Mouse (Mus musculus) C2C12 (cell line): Measurements from ENCODE around the gene Serpina9.

ENCODE experiments used
- CTCF ChIP-seq: IDR thresholded peaks from one replicate; pipeline ENCODE4 v1.5.1; 2011; ENCODE audit not compliant: control insufficient read depth, insufficient read depth, insufficient read length
- MYOD1 ChIP-seq: IDR thresholded peaks from one replicate; pipeline ENCODE4 v1.6.1; 2011; ENCODE audit warnings: low read depth; ENCODE audit not compliant: control insufficient read depth, insufficient read length
- USF1 ChIP-seq: IDR thresholded peaks from one replicate; pipeline ENCODE4 v1.6.1; 2011; ENCODE audit warnings: low read depth, mild to moderate bottlenecking, control low read depth, moderate library complexity

GRCm38 (mm10) chr12:104002569-104003237 lies 10.9 kb downstream of the Serpina9 start:
- no peak for TF ChIP-seq CTCF
- no peak for TF ChIP-seq USF1
- TF ChIP-seq MYOD1 = no peak
